8 mouse cellular contexts compared by ENCODE assay signal in genomic region chr4:45971806-45972447, GRCm38 (mm10). TPM values are rescaled to one million over a fixed set of nuclear protein-coding genes. Genes with fewer than 3 reads are reported as not detected.
DNase-seq lines count a peak whose midpoint lies in the region; ATAC-seq and TF ChIP-seq lines count a peak whose summit lies in the region.

No protein-coding gene starts in this region.

- intact Hi-C loops in left cerebral cortex, postnatal 10 days (cut with DNase I), result no loop called here

- ATAC-seq in activated CD4-positive, CD25-positive, alpha-beta regulatory T cell, adult 4 months, result peak; percentile 70
- peak; percentile 91 for ATAC-seq in megakaryocyte-erythroid progenitor cell, adult 5-6 weeks (replicated peaks; ENCODE audit: low FRiP score, low TSS enrichment, poor library complexity, severe bottlenecking)

- TF ChIP-seq POLR2A in cortical plate, adult 2 months (IDR thresholded peaks at IDR 0.05; ENCODE audit: extremely low read depth, insufficient read depth, low read length), result 0 out of 2 replicates have a peak, but pooled peaks have one; percentile 39

- peak overlapping the region; percentile 95 for H3K4me3 ChIP-seq in cortical plate, adult 2 months (ENCODE audit: insufficient read depth, low read length)

- peaks cover 2% of the 10 kb centered on the region; the same call in 1 of the 2 replicates for H3K4me1 ChIP-seq in cortical plate, adult 2 months (ENCODE audit: control insufficient read depth, insufficient read depth, low read length)

- TF ChIP-seq CTCF in cortical plate, adult 2 months (IDR thresholded peaks at IDR 0.05; ENCODE audit: extremely low read depth, insufficient read depth, low read length), result peak; percentile 62

- 0 out of 2 replicates have a peak overlapping the region, but pooled peaks have one; percentile 33 for H3K27ac ChIP-seq in cortical plate, adult 2 months (ENCODE audit: insufficient read depth, low read length)

- DNase-seq in gastrocnemius, postnatal 10 days, result peak; percentile 100
- peak; percentile 85 for DNase-seq in induced T-regulatory cell, adult 2 months (ENCODE audit: low read depth)
- DNase-seq in left cerebral cortex, postnatal 10 days (ENCODE audit: extremely low spot score in 1 of 2, low spot score in 2 of 2), result peak; percentile 93 to 98
- DNase-seq in right cerebral cortex, postnatal 25 days, result peak; percentile 98
- DNase-seq in urinary bladder, postnatal 4 days (ENCODE audit: low spot score in 2 of 2), result peak; percentile 98 to 99

RNA-seq across cellular contexts. Expression of gene Tdrd7, which starts 6.8 kb away (rescaled TPM):
- polyA plus RNA-seq in activated CD4-positive, CD25-positive, alpha-beta regulatory T cell, adult 4 months (2017; shearing (Covaris generic)), result 1 to 10 TPM in 1 of 2 experiments, under 1 TPM in 1; 0.61 to 3.5 TPM
- 28.9 and 29.5 TPM in 2 replicates for polyA plus RNA-seq in cortical plate, adult 2 months (2012; rRNA removed)
- total RNA-seq in gastrocnemius, postnatal 10 days (2021), result 10 to 100 TPM; 12.6 to 15.4 TPM
- 10 to 100 TPM; 23.4 to 25.7 TPM for total RNA-seq in left cerebral cortex, postnatal 10 days (2021)
- 9.0 and 16.6 TPM in 2 replicates for total RNA-seq in megakaryocyte-erythroid progenitor cell, adult 5-6 weeks (2014; fragmentation: Nextera tagmentation)
- 7.7 and 10.3 TPM in 2 replicates for total RNA-seq in megakaryocyte-erythroid progenitor cell, adult 5-6 weeks (2017)

Comparison
In these comparisons a context has a peak if more than half of its experiments do, and no peak if none do; other contexts are left out.
1. Peak in every context shown above with its lines: DNase-seq, ATAC-seq, H3K4me3 ChIP-seq and H3K27ac ChIP-seq.